Mouse (Mus musculus) liver, postnatal 0 days (tissue): Measurements from ENCODE around the gene Tmcc3. TPM values are rescaled to one million over a fixed set of nuclear protein-coding genes. Genes with fewer than 3 reads are reported as not detected.
"Not testable (repeated sequence)": the region's sequence is repeated elsewhere in the genome, so short reads cannot be mapped to it uniquely, and the experiment has no call there.

Experiments used
- ATAC-seq: fragments of 200-750 bp; cut with Nextera tagmentation; 2 replicates; pipeline ENCODE4 v1.8.0; 2017; ENCODE audit warnings: mild to moderate bottlenecking, moderate library complexity
- DNase-seq: peaks from one replicate; pipeline ENCODE4 v3.0.0-alpha.2; 2016
- H3K27ac ChIP-seq: fragments of 300-500 bp; sonication (generic); 2 replicates; pipeline ENCODE4 v1.5.1; 2014; ENCODE audit warnings: antibody characterized with exemption, moderate library complexity, mild to moderate bottlenecking, low read depth
- H3K27me3 ChIP-seq: fragments of 300-500 bp; sonication (generic); 2 replicates; pipeline ENCODE4 v1.6.1; 2014; ENCODE audit warnings: low read length, control low read depth, mixed read lengths; ENCODE audit not compliant: insufficient read depth
- H3K36me3 ChIP-seq: fragments of 300-500 bp; sonication (generic); replicated peaks from 2 replicates; pipeline ENCODE4 v1.6.1; 2014; ENCODE audit warnings: mild to moderate bottlenecking, control low read depth, low read length, moderate library complexity, mixed read lengths; ENCODE audit not compliant: insufficient read depth
- H3K4me1 ChIP-seq: fragments of 300-500 bp; sonication (generic); 2 replicates; pipeline ENCODE4 v1.6.1; 2014; ENCODE audit warnings: antibody characterized with exemption, mild to moderate bottlenecking, control low read depth; ENCODE audit not compliant: insufficient read depth
- H3K4me2 ChIP-seq: fragments of 300-500 bp; sonication (generic); 2 replicates; pipeline ENCODE4 v1.6.1; 2014; ENCODE audit warnings: low read depth, mild to moderate bottlenecking, low read length, moderate library complexity, mixed read lengths
- H3K4me3 ChIP-seq: fragments of 300-500 bp; sonication (generic); 2 replicates; pipeline ENCODE4 v1.5.1; 2014; ENCODE audit warnings: low read depth, low read length
- H3K9ac ChIP-seq: fragments of 300-500 bp; sonication (generic); replicated peaks from 2 replicates; pipeline ENCODE4 v1.6.1; 2014; ENCODE audit warnings: mild to moderate bottlenecking, moderate library complexity
- H3K9me3 ChIP-seq: fragments of 300-500 bp; sonication (generic); 2 replicates; pipeline ENCODE4 v1.6.1; 2016; ENCODE audit warnings: mild to moderate bottlenecking, control low read depth, low read length, mixed read lengths
- CTCF ChIP-seq: sonication (generic); IDR thresholded peaks from 2 replicates; pipeline ENCODE4 v1.5.1; 2016; ENCODE audit warnings: antibody characterized with exemption, low read depth
- EP300 ChIP-seq: IDR thresholded peaks from 2 replicates; pipeline ENCODE4 v1.6.1; 2016; ENCODE audit warnings: antibody characterized with exemption, low read depth, mild to moderate bottlenecking
- WGBS: fragments of 180-500 bp; shearing (Covaris S2); extraction: QIAGEN DNeasy Blood & Tissue Kit; methylation state at CpG from one replicate; pipeline ENCODE4 v1.1.7; 2014; ENCODE audit not compliant: insufficient replicate concordance; 5-methylcytosine and 5-hydroxymethylcytosine counted together
- polyA plus RNA-seq: library from polyadenylated mRNA; unstranded; fragments of >200 nt; fragmentation: Nextera tagmentation; extraction: Ambion mirVana; gene quantifications from 2 replicates; pipeline ENCODE4 v1.2.1, GENCODE M21; 2015

Gene Tmcc3
- polyA plus RNA-seq, 1 experiment from 2014 or later, result 6.6 TPM

DNA sequence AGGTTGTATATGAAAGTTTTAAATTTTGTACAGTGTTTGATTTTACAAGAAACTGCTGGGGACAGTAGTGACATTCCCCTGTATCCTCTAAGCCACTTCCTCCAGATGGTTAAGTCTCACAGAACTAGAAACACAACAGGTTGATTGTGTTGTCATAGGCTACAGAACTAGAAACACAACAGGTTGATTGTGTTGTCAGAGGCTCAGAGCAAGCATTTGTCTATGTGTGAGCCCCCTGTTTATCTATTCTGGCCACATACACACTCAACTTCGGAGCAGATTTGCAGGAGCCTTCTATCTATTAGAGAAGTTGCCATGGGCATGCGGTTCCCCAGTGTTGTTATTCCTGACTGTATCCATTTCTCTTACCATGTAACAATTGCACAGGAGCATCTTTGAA lies 218.3 kb downstream of the Tmcc3 start:
- Histone ChIP-seq H3K4me3 (no peak overlapping the region), H3K9me3 (no peaks in the 10 kb centered on the region), H3K36me3 (no peaks in the 10 kb centered on the region), H3K4me1 (peaks cover 22% of the 10 kb centered on the region), H3K9ac (no peak overlapping the region), H3K27me3 (no peaks in the 10 kb centered on the region), H3K4me2 (no peak overlapping the region), H3K27ac (no peak overlapping the region)
- no peak for TF ChIP-seq CTCF
- TF ChIP-seq EP300, result no peak
- WGBS, result 79% methylated on average over 2 of the region's 2 CpGs
- DNase-seq, result no peak
- ATAC-seq, result no peak

GRCm38 (mm10) chr10:94531482-94531881 lies 219.7 kb downstream of the Tmcc3 start:
- Histone ChIP-seq H3K4me2 (no peak overlapping the region), H3K27me3 (no peaks in the 10 kb centered on the region), H3K27ac (no peak overlapping the region), H3K4me1 (peaks cover 16% of the 10 kb centered on the region), H3K36me3 (no peaks in the 10 kb centered on the region), H3K9me3 (no peaks in the 10 kb centered on the region), H3K9ac (no peak overlapping the region), H3K4me3 (no peak overlapping the region)
- DNase-seq (no peak), ATAC-seq (no peak)
- TF ChIP-seq CTCF, result no peak
- no peak for TF ChIP-seq EP300

GRCm38 (mm10) chr10:94533081-94533724 lies 221.5 kb downstream of the Tmcc3 start:
- peaks cover under 1% of the 10 kb centered on the region; the same call in 1 of the 2 replicates for H3K4me1 ChIP-seq
- no peak overlapping the region for H3K4me2 ChIP-seq
- H3K9ac ChIP-seq, result no peak overlapping the region
- H3K27ac ChIP-seq, result no peak overlapping the region
- no peaks in the 10 kb centered on the region for H3K36me3 ChIP-seq
- ATAC-seq, result 0 out of 2 replicates have a peak, but pooled peaks have one; percentile 38
- DNase-seq, result no peak
- no peak for TF ChIP-seq EP300
- no peak for TF ChIP-seq CTCF
- WGBS, result 66% methylated on average over 6 of the region's 6 CpGs
- no peak overlapping the region for H3K4me3 ChIP-seq
- H3K9me3 ChIP-seq, result no peaks in the 10 kb centered on the region
- no peaks in the 10 kb centered on the region for H3K27me3 ChIP-seq

- DNase-seq, result not testable (repeated sequence)
These were observed 226.9 kb downstream of the Tmcc3 start for GRCm38 (mm10) chr10:94538623-94539022.

DNA sequence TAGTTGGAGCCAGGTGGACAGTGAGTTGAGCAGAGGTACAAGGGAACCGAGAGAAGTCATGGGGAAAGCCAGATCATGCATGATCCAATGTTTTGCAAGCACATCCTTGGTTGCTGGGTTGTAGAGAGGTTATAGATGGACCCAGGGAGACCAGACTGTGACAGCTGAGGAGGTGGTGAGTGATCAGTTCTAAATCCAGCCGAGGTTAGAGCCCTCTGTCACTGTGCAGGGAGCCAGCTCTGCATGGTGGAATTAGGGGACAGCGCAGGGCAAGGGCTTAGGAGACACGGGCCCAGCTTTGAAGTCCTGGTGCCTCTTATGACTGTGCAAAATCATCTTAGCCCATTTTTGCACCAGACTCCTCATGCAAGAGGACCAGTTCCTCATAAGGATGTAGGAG lies 228.5 kb downstream of the Tmcc3 start:
- no peak overlapping the region for H3K4me2 ChIP-seq
- 70% methylated on average over 4 of the region's 4 CpGs for WGBS
- no peak for ATAC-seq

More at GRCm38 (mm10) chr10:94538623-94539022, 226.9 kb downstream of the Tmcc3 start:
- H3K4me3 ChIP-seq, H3K27ac ChIP-seq, H3K27me3 ChIP-seq, H3K36me3 ChIP-seq, H3K9ac ChIP-seq, H3K9me3 ChIP-seq, H3K4me2 ChIP-seq, H3K4me1 ChIP-seq, ATAC-seq: not testable (repeated sequence)
- 79% methylated on average over 2 of the region's 2 CpGs for WGBS

GRCm38 (mm10) chr10:94543956-94544355 lies 232.2 kb downstream of the Tmcc3 start:
- 61% methylated on average over 8 of the region's 8 CpGs for WGBS
- Histone ChIP-seq H3K4me2 (no peak overlapping the region), H3K27me3 (no peaks in the 10 kb centered on the region), H3K9ac (no peak overlapping the region), H3K27ac (no peak overlapping the region), H3K4me3 (no peak overlapping the region), H3K9me3 (peaks cover 3% of the 10 kb centered on the region; the same call in 1 of the 2 replicates), H3K4me1 (peaks cover 4% of the 10 kb centered on the region; the same call in 1 of the 2 replicates), H3K36me3 (no peaks in the 10 kb centered on the region)
- ATAC-seq (no peak), DNase-seq (no peak)
- TF ChIP-seq EP300 (no peak), CTCF (no peak)

More for the DNA sequence above, 228.5 kb downstream of the Tmcc3 start:
- H3K9me3 ChIP-seq, result peaks cover 3% of the 10 kb centered on the region; the same call in 1 of the 2 replicates
- no peaks in the 10 kb centered on the region for H3K27me3 ChIP-seq
- no peaks in the 10 kb centered on the region for H3K4me1 ChIP-seq
- DNase-seq, result no peak
- TF ChIP-seq EP300 (no peak), CTCF (no peak)
- H3K9ac ChIP-seq, result no peak overlapping the region
- H3K36me3 ChIP-seq, result no peaks in the 10 kb centered on the region
- H3K4me3 ChIP-seq, result no peak overlapping the region
- H3K27ac ChIP-seq, result no peak overlapping the region

DNA sequence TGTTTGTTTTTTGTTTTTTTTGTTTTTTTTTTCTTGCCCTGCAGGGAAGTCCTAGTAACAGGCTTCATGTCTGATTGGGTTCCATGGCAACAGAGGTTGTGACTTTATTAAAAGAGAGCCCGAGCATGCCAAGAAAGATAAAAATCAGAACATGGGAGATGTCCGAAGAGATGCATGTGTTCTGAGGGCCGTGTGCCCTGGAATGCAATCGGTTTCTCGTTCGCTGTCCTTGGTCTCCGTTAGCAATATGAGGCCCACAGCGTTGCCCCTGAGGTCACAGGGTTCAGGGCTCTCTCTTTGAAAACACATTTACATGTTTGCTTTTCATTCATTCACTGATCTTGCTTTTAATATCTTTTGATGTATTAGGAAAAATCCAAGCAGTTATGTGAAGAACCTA lies 233.1 kb downstream of the Tmcc3 start:
- TF ChIP-seq EP300, result no peak
- Histone ChIP-seq H3K4me1 (peaks cover 7% of the 10 kb centered on the region; the same call in 1 of the 2 replicates), H3K27me3 (no peaks in the 10 kb centered on the region), H3K9me3 (peaks cover 3% of the 10 kb centered on the region; the same call in 1 of the 2 replicates), H3K4me3 (peak overlapping the region; percentile 49), H3K36me3 (no peaks in the 10 kb centered on the region), H3K9ac (peak overlapping the region; percentile 66; the same call in 1 of the 2 replicates), H3K27ac (peak overlapping the region; percentile 91), H3K4me2 (peak overlapping the region; percentile 71)
- DNase-seq (no peak), ATAC-seq (no peak)
- WGBS, result 59% methylated on average over 8 of the region's 8 CpGs
